Mouse (Mus musculus): Measurements from ENCODE around the gene Set. TPM values are rescaled to one million over a fixed set of nuclear protein-coding genes. Genes with fewer than 3 reads are reported as not detected.
A peak's percentile ranks its signal among the peaks of the same experiment; 100 is the strongest.

Gene Set
- total and polyA plus RNA-seq, 2 experiments from 2014 or later: 149 to 334 TPM

DNA sequence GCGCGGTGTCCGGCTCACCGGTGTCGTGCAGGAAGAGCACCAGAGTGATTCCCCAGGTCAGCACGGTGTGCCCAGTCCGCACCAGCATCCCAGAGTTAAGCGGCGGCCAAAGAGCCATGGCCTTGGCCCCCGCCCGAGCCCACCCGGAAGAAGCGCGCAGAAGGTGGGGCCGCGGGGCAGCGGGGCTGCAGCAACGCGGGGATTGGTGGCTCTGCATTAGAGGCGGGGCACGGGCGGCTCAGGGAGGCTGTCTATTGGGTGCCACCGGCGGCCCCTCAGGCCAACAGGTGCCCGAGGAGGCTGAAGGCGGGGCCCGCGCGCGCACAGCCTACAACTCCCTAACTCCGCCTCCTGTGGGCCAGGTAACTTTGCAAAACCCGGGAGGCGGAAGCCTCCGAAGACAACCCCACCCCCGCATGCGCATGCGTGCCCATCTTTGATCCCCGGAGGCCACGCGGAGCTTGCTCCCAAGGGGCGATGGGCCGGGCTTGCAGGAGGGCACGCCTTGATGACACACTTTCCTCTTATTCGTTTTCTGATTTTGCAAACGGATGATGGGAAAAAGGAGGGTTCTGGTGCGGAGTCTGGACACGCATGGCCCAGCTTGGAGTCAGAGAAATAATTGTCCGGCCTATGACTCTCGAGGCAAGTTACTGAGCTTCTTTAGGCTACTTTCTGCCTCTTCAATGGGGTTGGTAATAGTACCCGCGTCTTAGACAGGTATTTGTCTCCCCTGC lies 36.5 kb downstream of the Set start, which contains the start of gene Zdhhc12:
Zdhhc12 (minus strand) TSS at position 178 of the 737 bp plus-strand sequence.
- Histone ChIP-seq H3K4me2 (ENCODE audit: low read depth, low read length) (peak within 1 kb of the TSS; percentile 77), H3K9me3 (ENCODE audit: low read length) (no peaks in the 10 kb centered on the region), H3K4me1 (ENCODE audit: insufficient read depth, low read length) (no peaks in the 10 kb centered on the region), H3K4me3 (ENCODE audit: low read length) (peak within 1 kb of the TSS; percentile 60), H3K9ac (replicated peaks; ENCODE audit: low read length) (peak within 1 kb of the TSS; percentile 53), H3K36me3 (ENCODE audit: insufficient read depth, low read length) (peaks cover 14% of the 10 kb centered on the region), H3K27me3 (ENCODE audit: insufficient read depth, low read length) (no peaks in the 10 kb centered on the region), H3K27ac (peak within 1 kb of the TSS; percentile 59; the same call in 1 of the 2 replicates)
- TF ChIP-seq CTCF (IDR thresholded peaks at IDR 0.05; ENCODE audit: low read depth): no peak
- ATAC-seq (peak; percentile 96), DNase-seq (ENCODE audit: low spot score) (peak; percentile 94)
- WGBS: under 1% methylated on average over 50 of the region's 51 CpGs

DNA sequence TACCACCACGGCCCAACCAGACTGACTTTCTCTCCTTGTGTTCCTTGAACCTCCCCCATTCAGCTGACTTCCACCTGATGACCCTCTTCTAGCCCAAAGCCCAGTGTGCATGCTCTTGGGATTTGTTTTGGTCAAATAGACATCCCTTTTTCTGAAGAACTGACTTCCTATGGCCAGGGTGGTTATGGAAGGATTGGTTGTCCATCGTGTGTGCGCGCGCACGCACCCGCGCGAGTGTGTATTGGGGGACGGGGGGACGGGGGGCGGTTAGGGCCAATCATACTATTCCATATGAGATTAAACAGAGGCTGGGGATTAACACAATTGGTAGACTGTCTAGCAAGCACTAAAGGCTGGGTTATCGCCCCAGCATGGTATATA lies 37.0 kb downstream of the Set start:
- H3K27ac ChIP-seq: peak overlapping the region; percentile 59; the same call in 1 of the 2 replicates
- no peaks in the 10 kb centered on the region for H3K9me3 ChIP-seq (ENCODE audit: low read length)
- DNase-seq (ENCODE audit: low spot score): peak; percentile 45
- no peak for TF ChIP-seq CTCF (IDR thresholded peaks at IDR 0.05; ENCODE audit: low read depth)
- peak overlapping the region; percentile 53 for H3K9ac ChIP-seq (replicated peaks; ENCODE audit: low read length)
- peak overlapping the region; percentile 60 for H3K4me3 ChIP-seq (ENCODE audit: low read length)
- H3K4me1 ChIP-seq (ENCODE audit: insufficient read depth, low read length): no peaks in the 10 kb centered on the region
- H3K27me3 ChIP-seq (ENCODE audit: insufficient read depth, low read length): no peaks in the 10 kb centered on the region
- 3% methylated on average over 13 of the region's 13 CpGs for WGBS
- ATAC-seq: no peak
- H3K4me2 ChIP-seq (ENCODE audit: low read depth, low read length): peak overlapping the region; percentile 77
- H3K36me3 ChIP-seq (ENCODE audit: insufficient read depth, low read length): peaks cover 19% of the 10 kb centered on the region

GRCm38 (mm10) chr2:30095882-30096527 lies 38.8 kb downstream of the Set start:
- no peak overlapping the region for H3K4me3 ChIP-seq (ENCODE audit: low read length)
- no peaks in the 10 kb centered on the region for H3K9me3 ChIP-seq (ENCODE audit: low read length)
- no peaks in the 10 kb centered on the region for H3K4me1 ChIP-seq (ENCODE audit: insufficient read depth, low read length)
- H3K36me3 ChIP-seq (ENCODE audit: insufficient read depth, low read length): peaks cover 31% of the 10 kb centered on the region
- no peak overlapping the region for H3K9ac ChIP-seq (replicated peaks; ENCODE audit: low read length)
- H3K27ac ChIP-seq: no peak overlapping the region
- DNase-seq (ENCODE audit: low spot score) (peak; percentile 66), ATAC-seq (no peak)
- H3K4me2 ChIP-seq (ENCODE audit: low read depth, low read length): no peak overlapping the region
- TF ChIP-seq CTCF (IDR thresholded peaks at IDR 0.05; ENCODE audit: low read depth): peak; percentile 77
- no peaks in the 10 kb centered on the region for H3K27me3 ChIP-seq (ENCODE audit: insufficient read depth, low read length)
- WGBS: 87% methylated on average over 2 of the region's 2 CpGs

DNA sequence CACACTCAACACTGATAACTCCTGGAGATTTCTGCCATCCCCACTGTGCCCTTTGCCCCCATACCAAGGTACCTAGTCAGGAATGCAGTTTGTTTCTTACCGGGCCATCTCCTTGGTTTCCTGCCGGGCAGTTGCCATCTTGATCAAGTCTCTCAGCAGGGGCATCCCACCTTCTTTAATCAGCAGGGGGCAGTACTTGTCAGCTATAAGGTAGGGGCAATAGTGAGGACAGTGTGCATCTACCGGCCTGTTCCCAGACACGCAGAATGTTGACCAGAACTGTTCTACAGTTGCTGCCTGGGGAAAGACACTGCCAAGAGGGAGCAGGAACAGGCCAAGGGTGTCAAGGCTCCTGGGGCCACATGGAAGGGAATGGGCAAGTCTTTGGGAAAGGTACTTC lies 43.0 kb downstream of the Set start:
- Histone ChIP-seq H3K9ac (replicated peaks; ENCODE audit: low read length) (no peak overlapping the region), H3K27ac (no peak overlapping the region), H3K4me3 (ENCODE audit: low read length) (no peak overlapping the region), H3K4me2 (ENCODE audit: low read depth, low read length) (no peak overlapping the region), H3K36me3 (ENCODE audit: insufficient read depth, low read length) (peaks cover 68% of the 10 kb centered on the region), H3K4me1 (ENCODE audit: insufficient read depth, low read length) (no peaks in the 10 kb centered on the region), H3K9me3 (ENCODE audit: low read length) (no peaks in the 10 kb centered on the region), H3K27me3 (ENCODE audit: insufficient read depth, low read length) (no peaks in the 10 kb centered on the region)
- no peak for TF ChIP-seq CTCF (IDR thresholded peaks at IDR 0.05; ENCODE audit: low read depth)
- 79% methylated on average over 4 of the region's 4 CpGs for WGBS
- ATAC-seq (no peak), DNase-seq (ENCODE audit: low spot score) (no peak)

DNA sequence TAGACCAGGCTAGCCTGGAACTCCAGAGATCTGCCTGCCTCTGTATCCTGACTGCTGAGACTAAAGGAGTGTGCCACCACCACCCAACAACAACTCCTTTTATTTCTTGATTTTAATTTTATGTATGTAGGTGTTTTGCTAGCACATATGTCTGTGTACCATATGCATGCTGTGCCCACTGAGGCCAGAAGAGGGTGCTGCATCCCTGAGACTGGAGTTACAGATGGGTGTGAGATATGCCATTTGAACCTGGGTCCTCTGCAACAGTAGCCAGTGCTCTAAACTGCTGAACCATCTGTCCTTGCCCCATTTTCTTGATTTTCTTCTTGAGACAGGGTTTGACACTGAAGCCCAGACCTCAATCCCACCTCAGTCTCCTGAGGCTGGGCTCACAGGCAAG lies 49.2 kb downstream of the Set start:
- no peaks in the 10 kb centered on the region for H3K27me3 ChIP-seq (ENCODE audit: insufficient read depth, low read length)
- H3K9me3 ChIP-seq (ENCODE audit: low read length): no peaks in the 10 kb centered on the region
- peaks cover 79% of the 10 kb centered on the region for H3K36me3 ChIP-seq (ENCODE audit: insufficient read depth, low read length)
- peak; percentile 80 for TF ChIP-seq CTCF (IDR thresholded peaks at IDR 0.05; ENCODE audit: low read depth)
- H3K4me2 ChIP-seq (ENCODE audit: low read depth, low read length): no peak overlapping the region
- ATAC-seq: no peak
- no peak overlapping the region for H3K9ac ChIP-seq (replicated peaks; ENCODE audit: low read length)
- no peak overlapping the region for H3K4me3 ChIP-seq (ENCODE audit: low read length)
- no peaks in the 10 kb centered on the region for H3K4me1 ChIP-seq (ENCODE audit: insufficient read depth, low read length)
- no peak overlapping the region for H3K27ac ChIP-seq
- peak; percentile 46 for DNase-seq (ENCODE audit: low spot score)

DNA sequence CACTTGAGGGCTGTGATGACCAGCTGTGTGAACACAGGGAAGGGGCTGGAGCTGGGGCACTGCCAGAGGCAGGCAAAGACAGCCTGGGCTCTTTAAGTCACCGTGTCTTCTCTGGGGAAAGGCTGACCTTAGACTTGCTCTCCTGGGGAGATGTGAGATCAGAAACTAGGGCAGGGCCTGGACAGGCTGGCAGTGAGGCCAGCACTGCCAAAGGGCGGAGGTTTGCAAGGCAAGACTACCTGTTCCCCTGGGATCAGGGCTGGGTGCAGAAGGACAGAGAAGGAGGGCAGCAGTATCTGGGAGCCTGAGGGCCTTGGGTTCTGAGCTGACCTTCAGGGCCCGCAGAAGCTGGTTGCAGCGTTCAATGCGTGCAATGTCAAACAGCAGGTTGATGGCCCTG lies 50.5 kb downstream of the Set start:
- ATAC-seq (no peak), DNase-seq (ENCODE audit: low spot score) (no peak)
- WGBS: 91% methylated on average over 5 of the region's 5 CpGs

DNA sequence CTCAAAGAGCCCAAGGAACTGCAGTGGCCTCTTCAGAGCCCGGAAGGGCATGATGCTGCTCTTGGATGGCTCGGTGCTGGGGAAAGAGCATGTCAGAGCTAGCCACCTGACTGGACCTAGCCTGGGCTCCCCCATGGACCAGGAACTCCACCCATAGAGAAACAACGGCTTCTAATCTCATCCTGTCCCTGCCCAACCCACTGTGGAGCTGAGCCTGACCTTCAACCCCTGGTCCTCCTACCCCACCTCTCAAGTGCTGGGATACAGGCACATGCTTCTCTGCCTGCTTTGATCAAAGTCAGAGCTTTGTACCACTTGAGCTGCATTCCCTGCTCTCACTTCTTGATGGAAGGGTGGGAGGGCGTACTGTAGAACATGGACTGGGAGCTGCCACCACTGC lies 51.1 kb downstream of the Set start:
- TF ChIP-seq CTCF (IDR thresholded peaks at IDR 0.05; ENCODE audit: low read depth): no peak
- 91% methylated on average over 4 of the region's 4 CpGs for WGBS
- H3K9ac ChIP-seq (replicated peaks; ENCODE audit: low read length): no peak overlapping the region
- no peak overlapping the region for H3K4me3 ChIP-seq (ENCODE audit: low read length)
- ATAC-seq: no peak
- H3K4me2 ChIP-seq (ENCODE audit: low read depth, low read length): no peak overlapping the region
- peaks cover 74% of the 10 kb centered on the region for H3K36me3 ChIP-seq (ENCODE audit: insufficient read depth, low read length)
- no peaks in the 10 kb centered on the region for H3K4me1 ChIP-seq (ENCODE audit: insufficient read depth, low read length)
- DNase-seq (ENCODE audit: low spot score): no peak
- H3K27ac ChIP-seq: no peak overlapping the region
- no peaks in the 10 kb centered on the region for H3K27me3 ChIP-seq (ENCODE audit: insufficient read depth, low read length)
- H3K9me3 ChIP-seq (ENCODE audit: low read length): no peaks in the 10 kb centered on the region

More for the DNA sequence above, 50.5 kb downstream of the Set start:
- TF ChIP-seq CTCF (IDR thresholded peaks at IDR 0.05; ENCODE audit: low read depth): no peak
- H3K27me3 ChIP-seq (ENCODE audit: insufficient read depth, low read length): no peaks in the 10 kb centered on the region
- H3K27ac ChIP-seq: no peak overlapping the region
- peaks cover 75% of the 10 kb centered on the region for H3K36me3 ChIP-seq (ENCODE audit: insufficient read depth, low read length)
- H3K9ac ChIP-seq (replicated peaks; ENCODE audit: low read length): no peak overlapping the region
- H3K4me1 ChIP-seq (ENCODE audit: insufficient read depth, low read length): no peaks in the 10 kb centered on the region
- no peaks in the 10 kb centered on the region for H3K9me3 ChIP-seq (ENCODE audit: low read length)
- H3K4me3 ChIP-seq (ENCODE audit: low read length): no peak overlapping the region
- no peak overlapping the region for H3K4me2 ChIP-seq (ENCODE audit: low read depth, low read length)

Measured in hindbrain, postnatal 0 days (tissue).